Mouse (Mus musculus): ENCODE data around the gene D630039A03Rik. TPM values are rescaled to one million over a fixed set of nuclear protein-coding genes. Genes with fewer than 3 reads are reported as not detected.
A peak's percentile ranks its signal among the peaks of the same experiment; 100 is the strongest.

The D630039A03Rik gene
- polyA plus RNA-seq, 1 experiment from 2014 or later, result 2.7 TPM

DNA sequence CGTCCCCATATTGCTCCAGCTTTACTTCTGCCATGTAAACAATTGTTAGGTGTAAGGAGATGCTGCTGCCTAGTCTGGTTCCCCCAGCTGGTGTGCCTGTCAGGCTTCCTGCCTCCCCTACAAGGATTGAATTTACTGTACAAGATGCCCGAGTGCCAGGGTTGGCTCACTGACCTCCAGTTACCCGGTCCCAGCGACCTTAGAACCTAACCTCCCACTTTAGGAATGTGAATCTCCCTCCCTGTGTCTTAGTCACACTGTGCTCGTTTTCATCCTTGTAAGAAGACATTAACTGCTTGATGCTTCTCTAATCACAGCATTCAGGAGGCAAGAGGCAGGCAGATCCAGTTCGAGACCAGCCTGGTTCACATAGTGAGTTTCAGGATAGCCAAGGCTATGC lies 54.9 kb downstream of the D630039A03Rik start:
- ATAC-seq (no peak), DNase-seq (ENCODE audit: low spot score) (no peak)
- no peak for TF ChIP-seq CTCF (IDR thresholded peaks at IDR 0.05)
- no peak for TF ChIP-seq EP300 (IDR thresholded peaks at IDR 0.05)
- Histone ChIP-seq H3K27ac (ENCODE audit: low read length) (no peak overlapping the region), H3K4me2 (replicated peaks; ENCODE audit: low read depth, low read length) (no peak overlapping the region), H3K9me3 (ENCODE audit: low read length) (no peaks in the 10 kb centered on the region), H3K36me3 (ENCODE audit: insufficient read depth, low read length) (peaks cover 21% of the 10 kb centered on the region), H3K9ac (replicated peaks; ENCODE audit: low read depth) (no peak overlapping the region), H3K4me1 (ENCODE audit: insufficient read depth, low read depth, low read length) (peaks cover 16% of the 10 kb centered on the region), H3K4me3 (ENCODE audit: low read depth, low read length) (no peak overlapping the region), H3K27me3 (replicated peaks; ENCODE audit: insufficient read depth, low read length) (no peaks in the 10 kb centered on the region)
- 57% methylated on average over 6 of the region's 6 CpGs for WGBS

DNA sequence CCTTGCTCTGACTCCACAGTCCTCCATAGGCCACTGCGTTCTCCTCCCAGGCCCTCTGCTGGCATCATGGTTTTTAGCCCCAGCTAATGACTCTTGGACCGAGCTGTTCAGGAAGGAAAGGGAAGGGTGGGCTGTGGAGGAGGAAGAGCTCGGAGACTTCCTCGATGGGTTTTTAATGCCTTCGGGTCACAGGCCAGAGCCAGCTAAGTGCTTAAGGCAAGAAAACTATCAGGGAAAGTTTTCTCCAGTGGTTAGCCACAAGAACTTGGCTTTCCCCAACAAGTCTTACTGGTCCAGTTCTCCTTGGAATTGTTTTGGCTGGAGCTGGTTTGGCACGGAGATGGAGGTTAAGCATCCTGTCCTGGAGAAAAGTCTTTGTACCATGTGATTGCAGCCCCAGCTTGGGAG lies 55.9 kb downstream of the D630039A03Rik start:
- no peak overlapping the region for H3K27ac ChIP-seq (ENCODE audit: low read length)
- ATAC-seq (0 out of 2 replicates have a peak, but pooled peaks have one; percentile 26), DNase-seq (ENCODE audit: low spot score) (no peak)

More for the DNA sequence above, 55.9 kb downstream of the D630039A03Rik start:
- H3K4me2 ChIP-seq (replicated peaks; ENCODE audit: low read depth, low read length), result no peak overlapping the region
- H3K9me3 ChIP-seq (ENCODE audit: low read length), result no peaks in the 10 kb centered on the region
- peaks cover 14% of the 10 kb centered on the region for H3K4me1 ChIP-seq (ENCODE audit: insufficient read depth, low read depth, low read length)
- no peak overlapping the region for H3K9ac ChIP-seq (replicated peaks; ENCODE audit: low read depth)
- H3K27me3 ChIP-seq (replicated peaks; ENCODE audit: insufficient read depth, low read length), result no peaks in the 10 kb centered on the region
- peaks cover 28% of the 10 kb centered on the region for H3K36me3 ChIP-seq (ENCODE audit: insufficient read depth, low read length)
- TF ChIP-seq CTCF (IDR thresholded peaks at IDR 0.05), result peak; percentile 59
- no peak for TF ChIP-seq EP300 (IDR thresholded peaks at IDR 0.05)
- no peak overlapping the region for H3K4me3 ChIP-seq (ENCODE audit: low read depth, low read length)
- WGBS, result 47% methylated on average over 6 of the region's 6 CpGs

Other genes with a start within 250 kb of the D630039A03Rik start
- gene Akap2, start 198.6 kb downstream of the D630039A03Rik start, polyA plus RNA-seq (2015; fragmentation: Nextera tagmentation; extraction: Ambion mirVana), result 112 and 126 TPM in 2 replicates
- 380 and 393 TPM in 2 replicates for gene Txn1, start 40.1 kb upstream of the D630039A03Rik start, polyA plus RNA-seq (2015; fragmentation: Nextera tagmentation; extraction: Ambion mirVana)
- not detected in 2 replicates for gene Txndc8, start 92.8 kb upstream of the D630039A03Rik start, polyA plus RNA-seq (2015; fragmentation: Nextera tagmentation; extraction: Ambion mirVana)

Data from lung, postnatal 0 days (tissue).